Mouse (Mus musculus) embryo, embryonic 10.5 days (tissue): Measurements from ENCODE around the gene Mfrp.

Source experiments
- DNase-seq: peaks from one replicate; pipeline ENCODE4 v3.0.0-alpha.2; 2015; ENCODE audit warnings: low spot score

Gene Mfrp

DNA sequence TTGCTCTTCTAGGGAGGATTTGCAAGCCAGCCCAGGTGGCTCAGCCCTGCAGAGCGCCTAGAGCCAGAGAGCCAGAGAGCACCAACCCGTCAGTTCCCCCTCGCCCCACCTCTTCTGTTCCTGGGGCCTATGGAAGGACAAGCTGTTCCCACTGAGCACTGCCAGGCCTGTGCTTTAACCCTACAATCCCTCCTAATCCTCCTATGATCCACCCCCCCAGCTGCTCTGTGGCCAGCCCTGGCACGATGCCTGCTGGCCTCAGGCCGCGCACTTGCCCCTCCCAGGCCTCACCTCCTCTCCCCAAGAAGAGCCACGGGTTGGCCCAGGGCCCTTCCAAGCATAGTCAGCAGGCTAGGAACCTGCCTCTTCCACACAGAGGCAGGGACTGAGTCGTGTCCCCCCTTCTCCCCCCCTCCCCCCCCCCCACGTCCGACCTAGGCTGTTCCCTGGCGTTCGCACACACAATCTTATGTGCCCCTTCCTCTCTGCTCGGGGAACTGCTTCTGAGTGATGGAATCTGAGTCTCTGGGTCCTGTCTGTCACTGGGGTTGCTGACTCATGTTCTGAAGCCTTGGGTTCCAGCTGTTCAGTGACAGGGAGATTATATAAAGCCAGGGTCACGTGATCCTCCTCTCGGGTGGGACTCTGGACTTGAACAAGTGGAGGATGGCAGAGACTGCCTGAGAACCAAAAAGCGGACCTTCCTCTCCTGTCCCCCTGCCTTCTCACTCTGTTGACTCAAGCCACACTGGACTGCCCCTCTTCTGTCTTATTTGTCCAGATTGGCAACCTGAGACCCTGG lies 22.4 kb upstream of the Mfrp start:
- DNase-seq: no peak

- DNase-seq: no peak
These were observed 21.3 kb upstream of the Mfrp start for GRCm38 (mm10) chr9:44079997-44080780.

- DNase-seq: no peak
These were observed 20.6 kb upstream of the Mfrp start for GRCm38 (mm10) chr9:44080953-44081352.

DNA sequence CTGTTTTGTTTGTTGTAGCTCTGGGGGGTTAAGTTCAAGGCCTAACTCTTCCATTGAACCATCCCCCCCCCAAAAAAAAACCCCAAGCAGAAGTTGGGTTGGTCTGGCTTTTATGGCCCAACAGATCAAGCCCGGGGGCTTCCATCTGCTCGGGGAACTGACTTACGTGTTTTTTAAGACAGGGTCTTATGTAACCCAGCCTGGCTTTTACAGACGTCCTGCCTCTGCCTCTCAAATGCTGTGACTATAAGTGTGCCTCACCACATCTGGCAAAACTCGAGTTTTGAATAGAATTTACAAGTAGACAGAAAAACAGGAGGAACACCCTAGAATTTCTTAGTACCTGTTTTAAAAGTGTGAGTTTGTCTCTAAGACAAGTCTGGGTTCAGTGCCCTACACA lies 19.9 kb upstream of the Mfrp start:
- no peak for DNase-seq

GRCm38 (mm10) chr9:44082266-44082665 lies 19.3 kb upstream of the Mfrp start:
- no peak for DNase-seq

DNA sequence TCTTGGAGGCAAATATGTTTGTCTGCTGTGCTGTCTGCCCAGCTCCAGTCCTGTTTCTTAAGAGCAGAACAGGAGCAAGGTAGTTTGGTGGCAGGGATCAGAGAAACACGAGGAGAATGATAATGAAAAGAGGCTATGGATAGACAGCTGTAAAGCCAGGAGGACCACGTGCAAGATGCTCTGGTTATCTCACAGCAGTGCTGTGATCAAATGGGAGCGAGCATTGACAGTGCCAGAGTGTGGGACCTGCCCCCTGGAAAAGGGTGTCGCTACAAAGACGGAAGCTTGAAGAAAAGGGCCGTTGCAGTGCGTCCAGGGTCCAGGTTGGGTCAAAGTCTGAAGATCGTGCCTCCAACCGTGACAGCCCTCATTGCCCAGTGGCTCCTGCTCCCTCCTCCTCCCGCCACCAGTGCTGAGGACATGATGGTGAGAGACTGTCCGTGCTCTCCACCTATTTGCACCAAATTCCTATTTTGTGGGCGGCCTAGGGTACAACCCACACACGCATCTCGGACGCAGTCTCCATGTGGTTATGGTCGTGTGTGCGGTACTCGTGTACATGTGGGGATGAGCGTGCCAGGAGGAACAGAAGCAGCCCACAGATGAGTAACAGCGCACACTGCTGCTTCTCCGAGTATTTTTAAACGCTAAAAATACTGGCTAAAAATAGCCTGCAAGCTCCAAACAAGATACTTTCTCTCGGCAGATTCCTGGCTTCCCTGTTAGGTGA lies 18.0 kb upstream of the Mfrp start:
- peak; percentile 27 for DNase-seq

DNA sequence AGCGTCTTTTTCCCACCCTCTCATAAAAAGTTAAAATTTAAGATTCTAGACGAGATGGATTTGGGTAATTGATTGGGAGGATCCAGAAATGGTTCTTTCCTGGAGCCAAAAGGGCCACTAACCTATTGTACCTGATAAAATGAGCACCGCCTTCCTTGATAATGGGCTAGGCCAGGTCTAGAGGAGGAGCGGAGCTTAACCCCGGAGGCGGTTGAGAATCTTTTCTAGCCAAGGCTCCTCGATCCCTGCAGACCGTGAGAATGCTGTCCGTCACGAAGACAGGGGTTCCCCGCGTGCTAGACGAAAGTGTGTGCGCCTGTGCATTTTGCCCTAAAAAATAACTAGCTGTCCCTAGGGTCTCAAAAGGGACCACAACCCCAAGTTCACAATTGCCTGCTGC lies 17.3 kb upstream of the Mfrp start:
- no peak for DNase-seq

DNA sequence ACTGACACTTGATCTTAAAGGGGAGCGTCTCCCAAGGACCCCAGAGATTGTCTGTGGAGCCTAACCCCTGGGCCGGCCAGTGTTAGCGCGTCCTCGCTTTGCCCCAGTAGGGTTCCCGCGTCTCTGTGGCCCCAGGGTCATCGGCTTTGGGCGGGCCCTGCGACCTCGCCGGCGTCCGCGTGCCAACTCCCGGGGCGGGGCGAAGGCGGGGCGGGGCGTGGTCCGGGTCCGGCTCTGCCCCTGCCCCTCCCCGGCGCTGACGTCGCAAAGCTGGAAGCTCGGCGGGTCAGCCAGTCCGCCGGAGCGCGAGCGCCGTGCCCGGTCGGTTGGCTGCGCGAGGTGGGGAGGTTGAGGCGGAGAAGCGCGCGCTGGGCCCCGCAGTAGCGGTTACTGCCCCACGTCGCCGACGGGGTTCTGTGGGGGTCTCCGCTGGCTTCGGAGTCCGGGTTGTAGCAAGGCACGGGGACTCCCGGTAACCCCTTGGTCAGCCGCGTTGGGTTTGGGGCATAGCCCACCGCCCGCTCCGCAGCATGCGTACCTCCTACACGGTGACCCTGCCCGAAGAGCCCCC lies 16.8 kb upstream of the Mfrp start:
- DNase-seq: peak; percentile 91

DNA sequence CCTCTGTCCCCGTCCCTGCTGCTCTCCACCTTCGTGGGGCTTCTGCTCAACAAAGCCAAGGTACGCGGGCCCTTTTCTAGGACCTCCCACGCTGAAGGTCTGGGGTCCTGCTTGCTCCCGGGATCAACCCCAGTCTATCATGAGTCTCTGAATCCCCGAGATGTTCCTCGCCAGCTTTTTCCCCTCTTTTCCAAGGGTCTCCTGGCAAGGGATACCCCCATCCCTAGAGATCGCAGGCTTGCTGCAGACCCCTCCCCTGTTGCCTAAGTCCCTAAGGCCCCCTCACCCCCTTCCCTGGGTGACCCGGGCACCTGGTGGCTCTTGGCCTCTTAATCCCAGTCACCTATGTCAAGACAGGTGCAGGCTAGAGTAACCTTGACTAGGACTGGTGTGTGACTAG lies 16.3 kb upstream of the Mfrp start:
- DNase-seq: no peak

DNA sequence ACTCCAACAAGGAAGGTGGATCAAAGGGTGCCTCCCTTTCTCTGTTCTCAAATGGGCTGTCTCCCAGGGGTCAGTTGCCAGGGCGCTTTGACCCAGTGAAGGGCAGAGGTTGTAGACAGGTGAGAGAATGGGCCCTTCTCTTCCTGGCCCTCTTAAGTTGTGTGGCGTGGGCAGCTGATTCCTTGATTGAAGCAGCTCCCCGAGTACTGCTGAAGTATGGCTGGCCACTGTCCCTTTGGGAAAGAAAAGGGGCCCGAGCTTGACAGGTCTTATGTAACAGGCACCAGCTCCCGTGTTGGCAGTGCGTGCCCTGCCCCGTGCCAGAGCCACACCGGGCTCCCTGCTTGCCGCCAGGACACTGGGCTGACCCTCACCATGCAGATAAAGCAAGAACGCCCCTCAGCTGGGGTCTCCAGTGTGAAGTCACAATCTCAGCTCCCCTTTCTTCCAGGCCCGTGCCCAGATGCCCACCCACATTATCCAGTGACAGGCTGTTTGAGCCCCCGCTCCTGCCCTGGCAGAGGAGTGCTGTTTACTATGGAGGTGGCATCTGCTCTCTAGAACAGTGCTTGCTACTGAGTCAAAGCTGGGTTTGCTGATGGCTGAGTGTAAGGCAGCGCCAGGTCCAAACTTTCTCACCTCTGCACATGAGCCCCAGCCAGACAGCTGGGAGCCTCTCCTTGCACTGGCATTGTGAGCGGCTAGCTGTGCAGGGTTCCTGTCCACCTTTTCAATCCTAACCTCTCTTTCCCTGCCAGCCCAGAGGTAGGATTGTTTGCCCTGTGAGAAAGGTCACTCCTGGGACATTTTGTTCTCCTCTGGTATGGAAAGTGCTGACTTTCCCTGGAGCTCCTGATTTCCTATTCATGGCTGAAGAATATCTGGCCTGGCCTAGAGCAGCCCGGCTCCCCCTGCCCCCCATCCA lies 15.5 kb upstream of the Mfrp start:
- DNase-seq: no peak

DNA sequence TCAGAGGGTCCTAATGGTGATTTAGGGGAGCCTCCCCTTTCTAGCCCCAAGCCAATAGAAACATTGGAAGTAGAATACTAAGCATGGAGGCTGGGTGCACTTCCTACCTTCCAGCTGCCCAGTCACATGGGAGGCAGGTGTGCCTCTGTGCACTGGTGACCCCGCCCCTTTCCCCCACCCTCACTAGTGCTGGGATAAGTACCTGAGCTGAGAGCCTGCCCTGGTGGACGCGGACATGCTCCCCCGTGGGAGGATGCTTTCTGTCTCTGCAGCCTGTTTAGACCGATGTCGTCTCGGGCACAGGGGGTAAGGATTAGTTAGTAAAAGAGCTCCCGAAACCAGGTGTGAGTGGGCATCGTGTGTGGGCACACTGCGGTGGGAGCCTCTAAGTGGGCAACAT lies 14.6 kb upstream of the Mfrp start:
- no peak for DNase-seq

- DNase-seq: peak; percentile 54
These were observed 13.6 kb upstream of the Mfrp start for GRCm38 (mm10) chr9:44087761-44088455.

- DNase-seq: no peak
These were observed 12.5 kb upstream of the Mfrp start for GRCm38 (mm10) chr9:44088877-44089608.

GRCm38 (mm10) chr9:44093612-44094503 lies 7.7 kb upstream of the Mfrp start:
- peak; percentile 82 for DNase-seq

DNA sequence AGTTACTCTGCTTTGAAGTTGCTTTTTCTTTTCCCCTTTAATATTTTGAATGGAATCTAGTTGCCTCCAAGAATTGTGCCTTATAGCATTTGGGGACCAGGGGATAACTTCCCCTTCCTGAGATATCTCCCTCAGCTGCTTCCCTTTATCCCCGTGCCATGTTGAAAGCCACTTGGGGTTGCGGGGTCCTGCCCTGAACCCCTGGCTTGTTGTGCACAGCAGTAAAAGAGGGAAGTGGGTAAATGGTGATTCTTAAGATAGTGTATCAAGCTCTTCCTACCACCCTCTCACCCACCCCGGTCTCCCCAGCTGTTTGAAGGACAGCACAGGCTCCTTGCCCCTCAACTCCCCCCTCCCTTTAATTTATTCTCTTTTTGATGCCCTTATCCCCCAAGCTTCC lies 6.8 kb upstream of the Mfrp start:
- no peak for DNase-seq

DNA sequence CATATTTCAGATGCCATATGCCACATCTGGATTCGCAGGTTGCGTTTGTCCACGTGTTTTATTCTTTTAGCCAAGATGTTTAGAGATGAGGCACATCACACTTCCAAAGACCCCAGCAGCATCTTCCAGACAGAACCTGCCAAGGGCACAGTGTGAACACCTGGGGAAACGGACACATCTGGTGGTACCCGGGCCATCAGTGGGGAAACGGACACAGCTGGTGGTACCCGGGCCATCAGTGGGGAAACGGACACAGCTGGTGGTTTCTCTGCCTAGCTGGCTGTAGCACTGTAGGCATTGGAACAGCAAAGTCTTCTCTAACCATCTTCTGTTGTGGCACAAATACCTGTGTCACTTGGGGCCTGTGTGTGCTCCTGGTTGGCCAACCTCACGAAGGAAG lies 5.7 kb upstream of the Mfrp start:
- DNase-seq: no peak

DNA sequence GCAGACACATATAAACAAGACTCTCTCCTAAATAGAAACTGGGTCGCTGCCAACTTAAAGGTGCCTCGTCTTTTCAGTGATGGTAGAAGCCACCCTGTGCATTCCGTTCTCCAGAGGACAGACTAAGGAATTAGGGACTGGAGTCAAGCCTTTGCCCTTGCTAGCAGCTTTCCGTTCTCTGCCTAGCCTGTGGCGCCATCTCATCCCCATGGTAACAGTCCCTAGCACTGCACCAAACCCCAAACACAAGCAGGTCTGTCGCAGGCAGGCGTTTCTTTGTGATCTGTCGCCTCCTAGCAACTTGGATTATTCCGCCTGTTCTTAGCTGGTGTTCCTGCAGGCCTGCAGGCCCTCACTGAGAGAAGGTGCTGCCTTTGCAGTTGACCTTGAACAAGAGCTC lies 5.0 kb upstream of the Mfrp start:
- peak; percentile 68 for DNase-seq

- DNase-seq: no peak
These were observed 3.4 kb downstream of the Mfrp start for GRCm38 (mm10) chr9:44104881-44105280.

DNA sequence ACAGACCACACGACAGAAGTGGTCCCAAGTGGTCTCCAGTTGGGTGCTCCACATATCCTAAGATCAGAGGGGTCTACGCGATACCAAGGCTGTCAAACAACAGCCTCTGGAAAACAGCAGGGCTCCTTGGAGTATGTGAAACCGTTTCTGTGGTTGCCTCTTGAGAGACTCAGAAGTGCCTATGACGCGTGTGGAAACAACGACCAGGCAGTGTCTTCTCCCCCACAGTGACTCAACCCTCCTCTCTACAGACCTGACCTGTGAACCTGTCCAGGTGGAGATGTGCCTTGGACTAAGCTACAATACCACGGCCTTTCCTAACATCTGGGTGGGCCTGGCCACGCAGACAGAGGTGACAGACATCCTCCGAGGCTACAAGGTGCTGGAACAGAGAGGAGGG lies 4.3 kb downstream of the Mfrp start:
- no peak for DNase-seq
